Mouse (Mus musculus) adrenal gland, adult 8-10 months (tissue): ENCODE results near the gene Muc20. TPM values are rescaled to one million over a fixed set of nuclear protein-coding genes. Genes with fewer than 3 reads are reported as not detected.

Source experiments
- total RNA-seq, 4 experiments: library from RNA; stranded (reverse); gene quantifications; 2 replicates each; pipeline ENCODE4 v1.2.4; 2022

Muc20 gene
- total RNA-seq, 4 experiments from 2014 or later = 0.19 TPM; not detected in 3

Other genes with a start within 250 kb of the Muc20 start
- 10 to 100 TPM; 17.5 to 46.5 (median 26.6) TPM for gene Tfrc, start 188.5 kb downstream of the Muc20 start, total RNA-seq
- gene Tnk2, start 153.6 kb downstream of the Muc20 start, total RNA-seq = 10 to 100 TPM; 33.0 to 66.6 (median 48.3) TPM
- gene Muc4, start 61.5 kb downstream of the Muc20 start, total RNA-seq = not detected
- not detected for gene Smbd1, start 13.0 kb upstream of the Muc20 start, total RNA-seq
- gene Fyttd1, start 80.1 kb upstream of the Muc20 start, total RNA-seq = 100 to 1,000 TPM in 3 of 4 experiments, 10 to 100 TPM in 1; 97.2 to 136 (median 120) TPM
- gene Rubcn, start 80.3 kb upstream of the Muc20 start, total RNA-seq = 10 to 100 TPM; 31.0 to 60.3 (median 46.8) TPM
- 10 to 100 TPM; 36.3 to 48.0 (median 42.9) TPM for gene Lrch3, start 116.7 kb upstream of the Muc20 start, total RNA-seq